Mouse (Mus musculus): ENCODE data around the gene Arhgap27. TPM values are rescaled to one million over a fixed set of nuclear protein-coding genes. Genes with fewer than 3 reads are reported as not detected.

Gene Arhgap27
- polyA plus RNA-seq, 1 experiment from 2014 or later: 16.4 TPM

GRCm38 (mm10) chr11:103375772-103376171 lies 12.3 kb upstream of the Arhgap27 start:
- H3K9me3 ChIP-seq (ENCODE audit: control insufficient read depth, low read depth, low read length): no peaks in the 10 kb centered on the region
- no peak overlapping the region for H3K4me3 ChIP-seq (ENCODE audit: low read depth, low read length)
- peaks cover 26% of the 10 kb centered on the region for H3K36me3 ChIP-seq (ENCODE audit: control insufficient read depth, insufficient read depth, low read length)
- no peak overlapping the region for H3K27ac ChIP-seq (ENCODE audit: low read length)
- ATAC-seq (ENCODE audit: insufficient number of reproducible peaks, insufficient read depth, low FRiP score, low read depth): no peak
- no peak overlapping the region for H3K4me2 ChIP-seq (replicated peaks; ENCODE audit: low read depth, low read length)
- no peaks in the 10 kb centered on the region for H3K4me1 ChIP-seq (ENCODE audit: control insufficient read depth, insufficient read depth, low read length)
- no peaks in the 10 kb centered on the region for H3K27me3 ChIP-seq (ENCODE audit: control insufficient read depth, insufficient read depth, low read length)
- H3K9ac ChIP-seq (replicated peaks; ENCODE audit: low read depth, low read length): no peak overlapping the region
- 79% methylated on average over 5 of the region's 5 CpGs for WGBS

- H3K4me1 ChIP-seq (ENCODE audit: control insufficient read depth, insufficient read depth, low read length): no peaks in the 10 kb centered on the region
- H3K9me3 ChIP-seq (ENCODE audit: control insufficient read depth, low read depth, low read length): no peaks in the 10 kb centered on the region
- H3K36me3 ChIP-seq (ENCODE audit: control insufficient read depth, insufficient read depth, low read length): peaks cover 26% of the 10 kb centered on the region
- H3K27ac ChIP-seq (ENCODE audit: low read length): no peak overlapping the region
- WGBS: 73% methylated on average over 1 of the region's 1 CpGs
- no peak overlapping the region for H3K9ac ChIP-seq (replicated peaks; ENCODE audit: low read depth, low read length)
- H3K4me3 ChIP-seq (ENCODE audit: low read depth, low read length): no peak overlapping the region
- no peaks in the 10 kb centered on the region for H3K27me3 ChIP-seq (ENCODE audit: control insufficient read depth, insufficient read depth, low read length)
- no peak overlapping the region for H3K4me2 ChIP-seq (replicated peaks; ENCODE audit: low read depth, low read length)
- ATAC-seq (ENCODE audit: insufficient number of reproducible peaks, insufficient read depth, low FRiP score, low read depth): no peak
Observed at GRCm38 (mm10) chr11:103375258-103375657, 11.8 kb upstream of the Arhgap27 start.

- Histone ChIP-seq H3K4me2 (replicated peaks; ENCODE audit: low read depth, low read length) (no peak overlapping the region), H3K9me3 (ENCODE audit: control insufficient read depth, low read depth, low read length) (no peaks in the 10 kb centered on the region), H3K4me3 (ENCODE audit: low read depth, low read length) (no peak overlapping the region), H3K9ac (replicated peaks; ENCODE audit: low read depth, low read length) (no peak overlapping the region), H3K36me3 (ENCODE audit: control insufficient read depth, insufficient read depth, low read length) (peaks cover 20% of the 10 kb centered on the region), H3K4me1 (ENCODE audit: control insufficient read depth, insufficient read depth, low read length) (no peaks in the 10 kb centered on the region), H3K27ac (ENCODE audit: low read length) (no peak overlapping the region), H3K27me3 (ENCODE audit: control insufficient read depth, insufficient read depth, low read length) (no peaks in the 10 kb centered on the region)
- no peak for ATAC-seq (ENCODE audit: insufficient number of reproducible peaks, insufficient read depth, low FRiP score, low read depth)
- 93% methylated on average over 9 of the region's 9 CpGs for WGBS
Observed at GRCm38 (mm10) chr11:103373922-103374321, 10.4 kb upstream of the Arhgap27 start.

GRCm38 (mm10) chr11:103372561-103372960 lies 9.1 kb upstream of the Arhgap27 start:
- WGBS: 91% methylated on average over 4 of the region's 4 CpGs
- H3K36me3 ChIP-seq (ENCODE audit: control insufficient read depth, insufficient read depth, low read length): peaks cover 16% of the 10 kb centered on the region
- H3K9me3 ChIP-seq (ENCODE audit: control insufficient read depth, low read depth, low read length): no peaks in the 10 kb centered on the region
- no peak overlapping the region for H3K9ac ChIP-seq (replicated peaks; ENCODE audit: low read depth, low read length)
- no peaks in the 10 kb centered on the region for H3K27me3 ChIP-seq (ENCODE audit: control insufficient read depth, insufficient read depth, low read length)
- ATAC-seq (ENCODE audit: insufficient number of reproducible peaks, insufficient read depth, low FRiP score, low read depth): no peak
- H3K4me1 ChIP-seq (ENCODE audit: control insufficient read depth, insufficient read depth, low read length): no peaks in the 10 kb centered on the region
- no peak overlapping the region for H3K4me3 ChIP-seq (ENCODE audit: low read depth, low read length)
- no peak overlapping the region for H3K27ac ChIP-seq (ENCODE audit: low read length)
- no peak overlapping the region for H3K4me2 ChIP-seq (replicated peaks; ENCODE audit: low read depth, low read length)

- no peaks in the 10 kb centered on the region for H3K9me3 ChIP-seq (ENCODE audit: control insufficient read depth, low read depth, low read length)
- H3K27me3 ChIP-seq (ENCODE audit: control insufficient read depth, insufficient read depth, low read length): no peaks in the 10 kb centered on the region
- no peak overlapping the region for H3K9ac ChIP-seq (replicated peaks; ENCODE audit: low read depth, low read length)
- no peak overlapping the region for H3K4me2 ChIP-seq (replicated peaks; ENCODE audit: low read depth, low read length)
- H3K4me1 ChIP-seq (ENCODE audit: control insufficient read depth, insufficient read depth, low read length): no peaks in the 10 kb centered on the region
- H3K4me3 ChIP-seq (ENCODE audit: low read depth, low read length): no peak overlapping the region
- no peak for ATAC-seq (ENCODE audit: insufficient number of reproducible peaks, insufficient read depth, low FRiP score, low read depth)
- peaks cover 15% of the 10 kb centered on the region for H3K36me3 ChIP-seq (ENCODE audit: control insufficient read depth, insufficient read depth, low read length)
- 78% methylated on average over 3 of the region's 3 CpGs for WGBS
- peak overlapping the region; percentile 44; the same call in 1 of the 2 replicates for H3K27ac ChIP-seq (ENCODE audit: low read length)
Observed at GRCm38 (mm10) chr11:103372068-103372467, 8.6 kb upstream of the Arhgap27 start.

- H3K4me2 ChIP-seq (replicated peaks; ENCODE audit: low read depth, low read length): no peak overlapping the region
- peaks cover 12% of the 10 kb centered on the region; the same call in 1 of the 2 replicates for H3K36me3 ChIP-seq (ENCODE audit: control insufficient read depth, insufficient read depth, low read length)
- no peaks in the 10 kb centered on the region for H3K9me3 ChIP-seq (ENCODE audit: control insufficient read depth, low read depth, low read length)
- H3K4me1 ChIP-seq (ENCODE audit: control insufficient read depth, insufficient read depth, low read length): no peaks in the 10 kb centered on the region
- no peak overlapping the region for H3K4me3 ChIP-seq (ENCODE audit: low read depth, low read length)
- H3K27me3 ChIP-seq (ENCODE audit: control insufficient read depth, insufficient read depth, low read length): no peaks in the 10 kb centered on the region
- 78% methylated on average over 3 of the region's 3 CpGs for whole genome bisulfite sequencing
- H3K27ac ChIP-seq (ENCODE audit: low read length): no peak overlapping the region; the same call in 1 of the 2 replicates
- H3K9ac ChIP-seq (replicated peaks; ENCODE audit: low read depth, low read length): no peak overlapping the region
- ATAC-seq (ENCODE audit: insufficient number of reproducible peaks, insufficient read depth, low FRiP score, low read depth): no peak
Observed at GRCm38 (mm10) chr11:103371222-103371539, 7.7 kb upstream of the Arhgap27 start.

GRCm38 (mm10) chr11:103370397-103371221 lies 7.1 kb upstream of the Arhgap27 start:
- Histone ChIP-seq H3K4me3 (ENCODE audit: low read depth, low read length) (no peak overlapping the region), H3K36me3 (ENCODE audit: control insufficient read depth, insufficient read depth, low read length) (peaks cover 12% of the 10 kb centered on the region; the same call in 1 of the 2 replicates), H3K4me2 (replicated peaks; ENCODE audit: low read depth, low read length) (no peak overlapping the region), H3K9me3 (ENCODE audit: control insufficient read depth, low read depth, low read length) (no peaks in the 10 kb centered on the region), H3K9ac (replicated peaks; ENCODE audit: low read depth, low read length) (no peak overlapping the region), H3K27me3 (ENCODE audit: control insufficient read depth, insufficient read depth, low read length) (no peaks in the 10 kb centered on the region), H3K27ac (ENCODE audit: low read length) (no peak overlapping the region), H3K4me1 (ENCODE audit: control insufficient read depth, insufficient read depth, low read length) (no peaks in the 10 kb centered on the region)
- 88% methylated on average over 9 of the region's 9 CpGs for WGBS
- no peak for ATAC-seq (ENCODE audit: insufficient number of reproducible peaks, insufficient read depth, low FRiP score, low read depth)

- H3K4me3 ChIP-seq (ENCODE audit: low read depth, low read length): no peak overlapping the region
- H3K27me3 ChIP-seq (ENCODE audit: control insufficient read depth, insufficient read depth, low read length): peaks cover 3% of the 10 kb centered on the region; the same call in 1 of the 2 replicates
- H3K27ac ChIP-seq (ENCODE audit: low read length): no peak overlapping the region
- H3K4me2 ChIP-seq (replicated peaks; ENCODE audit: low read depth, low read length): no peak overlapping the region
- WGBS: 91% methylated on average over 4 of the region's 4 CpGs
- H3K36me3 ChIP-seq (ENCODE audit: control insufficient read depth, insufficient read depth, low read length): peaks cover 9% of the 10 kb centered on the region; the same call in 1 of the 2 replicates
- ATAC-seq (ENCODE audit: insufficient number of reproducible peaks, insufficient read depth, low FRiP score, low read depth): no peak
- H3K4me1 ChIP-seq (ENCODE audit: control insufficient read depth, insufficient read depth, low read length): peaks cover 12% of the 10 kb centered on the region; the same call in 1 of the 2 replicates
- no peak overlapping the region for H3K9ac ChIP-seq (replicated peaks; ENCODE audit: low read depth, low read length)
- no peaks in the 10 kb centered on the region for H3K9me3 ChIP-seq (ENCODE audit: control insufficient read depth, low read depth, low read length)
Observed at GRCm38 (mm10) chr11:103365530-103365929, 2.0 kb upstream of the Arhgap27 start.

Measured in stomach, embryonic 14.5 days (tissue).